Mouse (Mus musculus) thymus, postnatal 0 days (tissue): ENCODE data around the gene Gm42417. TPM values are rescaled to one million over a fixed set of nuclear protein-coding genes. Genes with fewer than 3 reads are reported as not detected.

ENCODE experiments used
- DNase-seq: peaks from one replicate; pipeline ENCODE4 v3.0.0-alpha.2; 2015; ENCODE audit warnings: low spot score
- polyA plus RNA-seq: library from polyadenylated mRNA; unstranded; fragments of >200 nt; fragmentation: Nextera tagmentation; extraction: Ambion mirVana; gene quantifications from 2 replicates; pipeline ENCODE4 v1.2.1, GENCODE M21; 2015

Gm42417 gene
- polyA plus RNA-seq, 1 experiment from 2014 or later, result 0.26 TPM

DNA sequence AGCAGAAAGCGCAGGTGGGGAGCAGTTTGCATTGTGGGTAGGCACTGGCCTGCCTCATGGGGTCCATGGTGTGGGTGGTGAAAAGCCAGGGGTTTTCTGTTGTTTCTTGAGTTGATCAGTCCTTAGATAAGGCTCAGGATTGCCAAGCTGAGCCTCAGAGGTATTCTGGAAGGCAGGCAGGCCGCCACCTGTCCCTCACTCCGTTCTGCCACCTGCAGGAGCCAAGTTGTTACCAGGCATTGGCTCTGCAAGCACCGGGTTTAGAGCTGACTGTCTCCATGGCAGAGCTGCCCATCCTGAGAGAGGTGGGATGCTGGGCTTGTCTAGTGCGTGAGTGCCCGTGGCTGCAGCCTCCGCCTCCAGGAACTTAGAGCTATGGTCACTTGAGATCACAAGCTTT, 17.0 kb downstream of the Gm42417 start:
- no peak for DNase-seq

DNA sequence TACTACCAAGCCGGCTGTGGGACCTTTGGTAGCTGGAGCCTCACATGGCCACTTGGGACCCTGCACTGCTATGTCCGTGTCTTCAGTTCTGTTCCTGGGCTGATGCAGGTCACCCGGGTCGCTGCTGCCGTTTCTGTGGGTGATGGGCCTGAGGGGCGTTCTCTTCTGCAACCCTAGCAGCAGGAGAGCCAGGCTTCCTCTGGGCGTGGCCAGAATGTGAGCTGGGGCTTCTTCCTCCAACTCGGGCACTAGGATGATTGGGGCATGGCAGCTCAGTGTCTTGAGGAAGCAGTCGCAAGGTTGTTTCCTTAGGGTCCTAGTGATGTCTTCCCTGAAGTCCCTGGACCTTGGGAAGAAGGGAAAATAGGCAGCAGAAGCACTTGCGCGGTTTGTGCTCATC, 19.6 kb downstream of the Gm42417 start:
- no peak for DNase-seq

DNA sequence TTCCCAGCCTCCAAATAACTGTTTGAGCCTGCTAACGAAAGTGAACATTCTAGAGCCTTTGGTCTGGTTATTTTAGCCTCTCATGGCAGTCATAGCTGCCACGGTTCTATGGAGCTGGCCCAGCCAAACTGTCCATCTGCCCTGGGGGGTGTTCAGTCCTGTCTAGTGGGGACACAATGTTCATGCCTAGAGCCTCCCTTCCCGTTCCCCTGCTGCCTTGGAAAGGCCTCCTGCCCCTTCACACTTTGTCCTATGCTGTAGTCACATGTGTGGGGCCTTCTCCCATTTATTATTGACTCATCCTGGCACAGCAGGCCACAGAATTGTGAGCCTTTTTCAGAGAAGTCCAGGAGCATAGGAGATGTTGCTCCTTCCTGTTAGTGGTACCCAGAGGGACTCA, 21.0 kb downstream of the Gm42417 start:
- no peak for DNase-seq

DNA sequence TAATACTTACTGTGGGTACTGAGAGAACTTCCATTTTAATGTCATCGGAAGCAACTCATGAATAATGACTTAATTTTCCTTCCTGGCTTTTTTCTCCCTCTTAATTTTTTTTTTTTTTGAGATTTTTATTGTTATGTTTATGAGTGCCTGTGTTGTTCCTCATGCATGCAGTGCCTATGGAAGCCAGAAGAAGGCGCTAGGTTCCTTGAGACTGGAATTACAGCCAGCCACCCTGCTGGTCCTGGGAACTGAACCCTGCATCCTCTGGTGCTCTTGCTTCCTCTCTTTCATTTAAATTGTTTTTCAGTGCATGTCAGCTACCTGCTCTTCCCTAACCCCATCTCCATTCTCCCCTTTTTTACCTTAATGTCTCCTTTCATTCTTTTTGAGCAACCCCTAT, 25.5 kb downstream of the Gm42417 start:
- DNase-seq, result peak; percentile 13

DNA sequence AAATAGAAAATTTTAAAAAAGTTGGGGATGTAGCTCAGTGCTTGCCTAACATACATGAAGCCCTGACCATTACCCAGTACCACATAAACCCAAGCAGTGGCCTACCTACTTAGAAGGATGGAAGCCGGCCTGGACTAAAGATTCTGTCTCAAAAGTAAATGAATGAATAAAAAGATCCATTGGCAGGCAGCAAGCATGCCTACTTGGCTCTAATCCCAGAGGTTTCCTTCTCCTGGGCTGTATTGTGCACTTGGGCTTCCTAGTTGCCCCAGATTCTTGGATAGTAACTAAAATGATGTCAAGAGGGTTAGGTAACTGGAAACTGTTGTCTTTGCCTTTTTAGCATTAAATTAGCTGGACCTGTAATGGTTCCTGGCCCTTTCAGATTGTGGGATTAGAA, 25.9 kb downstream of the Gm42417 start:
- DNase-seq, result no peak

DNA sequence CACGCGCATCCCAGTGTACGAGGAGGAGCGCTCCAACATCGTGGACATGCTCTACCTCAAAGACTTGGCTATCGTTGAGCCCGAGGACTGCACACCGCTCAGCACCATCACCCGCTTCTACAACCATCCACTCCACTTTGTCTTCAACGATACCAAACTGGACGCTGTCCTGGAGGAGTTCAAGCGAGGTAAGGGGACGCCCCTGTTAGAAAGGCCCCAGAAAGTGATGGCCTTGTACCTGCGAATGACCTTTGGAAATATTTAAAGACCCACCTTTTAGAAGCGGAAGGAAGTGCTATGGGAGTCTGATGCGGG, 26.3 kb downstream of the Gm42417 start:
- DNase-seq, result no peak

DNA sequence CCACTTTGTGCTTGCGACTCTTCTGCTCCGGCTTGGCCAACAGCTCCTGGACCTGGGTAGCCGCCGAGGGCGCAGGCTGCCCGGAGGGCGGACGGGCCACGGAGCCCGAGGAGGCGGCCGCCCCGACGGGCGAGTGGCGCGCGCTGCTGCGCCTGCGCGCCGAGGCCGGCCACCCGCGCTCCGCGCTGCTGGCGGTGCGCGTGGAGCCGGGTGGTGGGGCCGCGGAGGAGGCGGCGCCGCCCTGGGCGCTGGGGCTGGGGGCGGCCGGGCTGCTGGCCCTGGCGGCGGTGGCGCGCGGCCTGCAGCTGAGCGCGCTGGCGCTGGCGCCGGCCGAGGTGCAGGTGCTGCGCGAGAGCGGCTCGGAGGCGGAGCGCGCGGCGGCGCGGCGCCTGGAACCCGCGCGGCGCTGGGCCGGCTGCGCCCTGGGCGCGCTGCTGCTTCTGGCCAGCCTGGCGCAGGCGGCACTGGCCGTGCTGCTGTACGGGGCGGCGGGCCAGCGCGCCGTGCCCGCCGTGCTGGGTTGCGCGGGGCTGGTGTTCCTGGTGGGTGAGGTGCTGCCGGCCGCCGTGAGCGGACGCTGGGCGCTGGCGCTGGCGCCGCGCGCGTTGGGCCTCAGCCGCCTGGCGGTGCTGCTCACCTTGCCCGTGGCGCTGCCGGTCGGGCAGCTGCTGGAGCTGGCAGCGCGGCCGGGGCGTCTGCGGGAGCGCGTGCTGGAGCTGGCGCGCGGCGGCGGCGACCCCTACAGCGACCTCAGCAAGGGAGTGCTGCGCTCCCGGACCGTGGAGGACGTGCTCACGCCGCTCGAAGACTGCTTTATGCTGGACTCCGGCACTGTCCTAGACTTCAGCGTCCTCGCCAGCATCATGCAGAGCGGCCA, 26.9 kb downstream of the Gm42417 start:
- peak; percentile 61 for DNase-seq

DNA sequence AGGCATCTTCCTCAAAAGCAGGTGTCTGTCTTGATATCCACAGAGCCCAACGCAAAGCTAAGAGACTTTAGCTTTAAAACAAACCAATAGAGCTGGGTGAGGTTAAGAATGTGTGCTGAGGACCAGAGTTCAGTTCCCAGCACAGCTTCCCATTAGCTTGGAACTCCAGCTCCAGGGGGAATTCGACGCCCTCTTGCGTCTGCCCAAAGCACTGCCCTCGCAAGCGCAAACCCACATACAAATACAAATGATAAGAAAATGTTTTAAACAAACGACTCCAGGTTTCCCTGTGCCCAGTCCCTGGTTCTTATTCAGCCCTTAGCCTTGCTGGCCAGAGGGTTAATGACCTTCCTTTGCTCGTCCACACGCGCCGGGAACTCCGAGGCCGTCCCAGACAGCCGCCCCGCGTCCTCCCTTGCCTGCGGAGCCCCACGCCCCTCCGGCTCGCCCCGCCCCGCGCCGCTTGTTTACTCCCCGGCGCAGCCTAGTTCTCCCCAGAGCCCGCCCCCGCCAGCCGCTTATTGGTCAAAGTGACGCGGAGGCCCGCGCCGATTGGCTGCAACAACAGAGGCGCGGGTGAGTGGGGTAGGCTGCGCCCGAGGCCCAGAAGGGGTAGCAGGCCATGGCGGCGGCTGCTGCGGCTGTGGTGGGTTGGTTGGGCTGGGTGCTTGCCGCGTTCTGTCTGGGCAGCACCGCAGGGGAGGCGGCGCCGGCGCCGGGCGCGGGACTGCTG, 27.8 kb downstream of the Gm42417 start, which contains the start of gene Cnnm3:
Gene Cnnm3, plus strand, starts transcription at position 579 of the 733 bp plus-strand sequence.
- peak; percentile 99 for DNase-seq

DNA sequence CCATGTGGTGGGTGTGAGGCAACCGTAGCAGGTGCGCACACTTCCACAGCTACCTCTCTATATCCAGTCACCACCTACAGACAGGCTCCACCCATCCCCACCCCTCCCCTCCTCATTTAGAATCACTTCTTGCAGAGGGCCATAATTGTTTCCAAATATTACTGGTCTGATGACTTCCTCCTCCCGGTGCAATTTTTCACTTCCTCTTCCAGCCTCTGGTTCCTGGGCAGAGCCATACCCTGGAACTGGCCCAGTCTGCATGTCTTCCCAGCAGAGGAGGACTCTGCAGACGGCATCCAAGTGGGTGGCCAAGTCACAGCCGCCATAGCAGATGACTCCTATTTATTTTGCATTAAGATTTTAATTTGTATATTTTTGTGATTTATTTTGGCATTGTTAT, 31.0 kb downstream of the Gm42417 start:
- no peak for DNase-seq

DNA sequence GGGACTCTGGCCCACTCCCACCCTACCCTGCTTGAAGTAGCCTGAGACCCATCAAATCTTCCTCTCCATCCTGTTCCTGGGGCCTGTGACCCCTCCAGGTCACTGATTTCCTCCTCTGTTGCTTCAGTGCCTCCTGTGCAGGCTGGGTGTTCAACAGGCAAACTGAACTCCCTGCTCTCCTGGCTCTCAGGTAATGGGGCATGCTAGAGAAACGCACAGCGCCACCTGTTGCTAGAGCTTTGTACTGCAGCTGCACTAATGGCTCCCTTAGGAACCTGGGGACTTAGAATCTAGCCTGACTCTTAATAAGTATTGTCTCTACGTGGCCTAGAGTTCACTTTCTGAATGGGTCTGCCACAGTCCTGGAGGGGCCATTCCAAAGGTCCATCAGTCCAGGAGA, 38.0 kb downstream of the Gm42417 start:
- DNase-seq, result peak; percentile 79

DNA sequence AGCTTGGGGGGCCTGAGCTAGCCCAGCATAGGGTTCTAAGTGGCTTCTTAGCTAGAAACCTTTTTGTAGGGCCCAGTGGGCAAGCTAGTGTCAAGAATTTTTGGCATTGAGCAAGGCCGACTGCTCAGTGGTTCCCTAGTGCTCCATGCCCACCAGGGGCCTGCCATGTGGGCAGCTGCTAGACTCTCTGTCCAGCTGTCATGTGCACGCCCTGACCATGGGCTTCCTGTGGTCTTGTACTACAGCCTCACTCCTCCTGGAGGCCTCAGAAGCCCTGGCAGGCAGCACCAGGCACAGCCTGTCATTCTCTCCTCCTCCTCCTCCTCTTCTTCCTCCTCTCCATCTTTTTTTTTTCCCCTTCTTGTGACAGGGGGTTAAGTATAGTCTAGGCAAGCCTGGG, 41.9 kb downstream of the Gm42417 start:
- DNase-seq, result no peak

DNA sequence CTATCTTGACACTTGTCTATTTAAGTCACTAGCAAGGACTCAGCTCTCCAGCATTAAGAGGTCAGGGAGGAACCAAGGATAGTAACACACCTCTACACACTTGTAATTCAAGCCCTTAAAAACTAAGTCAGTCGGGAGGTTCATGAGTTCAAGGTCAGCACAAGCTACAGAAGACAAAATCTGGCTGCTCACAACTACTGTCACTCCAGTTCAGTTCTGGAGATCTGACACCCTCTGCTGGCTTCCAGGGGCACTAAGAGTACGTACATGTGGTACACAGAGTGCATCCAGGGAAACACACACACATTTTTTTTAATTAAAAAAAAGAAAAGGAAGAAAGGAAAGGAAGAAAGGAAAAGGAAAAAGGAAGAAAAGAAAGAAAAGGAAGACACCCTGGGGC, 42.5 kb downstream of the Gm42417 start:
- no peak for DNase-seq

DNA sequence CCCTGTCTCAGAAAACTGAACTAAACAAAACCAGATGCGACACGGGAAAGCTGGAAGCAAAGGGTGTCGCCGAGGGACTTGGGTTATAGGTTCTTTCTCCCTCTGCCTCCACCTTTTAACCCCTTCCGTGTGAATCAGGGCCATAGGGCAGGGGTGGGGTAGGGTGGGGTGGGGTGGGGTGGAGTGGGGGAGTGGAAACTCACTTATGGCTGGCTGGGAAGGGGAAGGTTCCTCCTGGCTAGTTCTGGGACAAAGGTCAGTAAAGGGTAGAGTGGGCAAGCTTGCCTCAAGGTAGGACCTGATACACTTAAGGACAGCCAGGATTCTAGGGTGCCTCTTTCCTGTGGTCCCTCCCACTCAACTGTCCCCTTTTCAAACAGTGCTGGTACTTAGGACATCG, 45.9 kb downstream of the Gm42417 start:
- no peak for DNase-seq

DNA sequence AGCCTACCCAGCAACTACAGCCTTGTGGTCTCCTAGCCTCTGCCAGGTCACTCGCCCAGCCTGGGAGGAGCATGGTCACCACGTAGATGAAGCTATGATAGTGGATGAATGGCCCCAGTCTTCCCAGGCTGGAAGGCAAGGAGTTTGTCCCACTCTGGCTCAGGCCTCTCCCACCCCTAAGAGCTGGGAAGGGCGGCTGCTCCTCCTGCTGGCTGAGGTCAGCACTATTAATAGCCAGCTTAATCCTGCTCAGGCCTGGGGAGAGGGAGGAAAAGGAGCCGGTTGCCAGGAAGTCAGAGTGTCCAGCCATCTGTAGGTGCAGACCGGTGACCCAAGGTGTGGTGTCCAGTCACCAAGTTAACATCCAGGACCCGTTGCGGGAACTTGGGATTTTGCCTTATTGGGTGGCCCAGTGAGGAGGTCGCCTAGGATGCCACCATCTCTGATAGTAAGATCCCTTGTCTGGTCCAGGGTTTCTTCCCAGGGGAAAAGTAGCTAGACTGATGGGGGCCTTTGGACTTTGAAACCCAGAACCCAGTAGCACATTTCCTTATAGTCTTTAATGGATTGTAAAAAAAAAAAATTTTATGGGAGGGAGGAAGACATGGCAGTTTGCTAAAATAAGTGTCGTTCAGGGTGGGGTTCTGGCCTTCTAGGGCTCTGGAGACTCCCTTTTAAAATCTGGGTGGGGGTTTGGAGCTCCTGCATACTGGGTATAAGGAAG, 46.7 kb downstream of the Gm42417 start:
- DNase-seq, result no peak

DNA sequence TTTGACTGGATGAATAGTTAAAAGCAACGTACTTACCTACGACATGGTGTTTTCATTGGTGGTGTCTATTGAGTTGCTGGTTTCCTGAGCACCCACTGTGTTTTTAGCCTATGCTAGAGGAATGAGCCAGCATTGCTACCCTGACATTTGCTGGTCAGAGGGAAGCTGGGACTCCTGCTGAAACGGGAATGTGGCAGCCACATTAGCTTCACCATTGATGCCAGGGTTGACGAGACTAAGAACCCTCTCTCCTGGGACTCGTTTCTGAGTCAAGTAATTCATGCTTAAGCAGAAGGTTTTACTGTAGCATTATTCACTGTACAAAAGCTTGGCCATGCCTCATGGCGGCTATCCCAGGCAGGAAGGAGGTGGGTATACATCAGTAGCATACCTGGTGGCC, 49.6 kb downstream of the Gm42417 start:
- no peak for DNase-seq

DNA sequence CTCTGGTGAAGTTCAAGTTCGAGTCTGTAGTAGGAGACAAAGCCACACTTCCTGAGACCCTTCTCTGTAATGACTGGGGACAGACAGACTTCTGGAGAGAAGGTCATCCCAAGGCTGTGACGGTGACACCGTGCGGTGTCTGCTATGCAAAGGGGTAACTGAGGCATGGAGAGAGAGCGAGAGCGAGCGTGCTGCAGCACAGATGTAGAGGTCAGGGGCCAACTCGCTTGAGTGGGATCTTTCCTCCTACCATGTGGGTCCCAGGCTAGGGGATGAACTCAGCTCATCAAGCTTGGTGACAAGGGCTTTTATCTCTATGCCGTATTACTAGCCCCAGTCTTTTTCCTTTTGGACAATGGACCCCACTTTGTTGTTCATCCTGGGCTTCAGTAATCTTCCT, 52.1 kb downstream of the Gm42417 start:
- no peak for DNase-seq

DNA sequence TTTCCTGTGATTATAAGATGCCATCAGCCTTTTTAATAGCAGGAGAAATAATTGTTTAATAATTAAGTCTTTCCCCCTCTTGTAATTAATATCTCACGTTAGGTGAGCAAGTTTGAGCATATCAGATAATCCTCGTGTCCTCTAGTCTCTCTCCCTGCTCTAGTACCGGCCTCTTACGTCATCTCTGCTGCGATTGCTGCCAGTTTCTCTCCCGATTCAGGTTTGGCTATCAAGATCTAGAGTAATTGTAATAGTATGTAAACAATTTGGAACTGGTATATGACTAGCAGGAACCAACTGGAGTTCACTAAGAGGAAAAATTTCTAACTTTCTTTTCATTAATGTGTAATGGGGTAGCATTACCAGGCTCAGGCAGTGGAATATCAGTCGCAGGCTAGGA, 54.1 kb downstream of the Gm42417 start:
- no peak for DNase-seq

DNA sequence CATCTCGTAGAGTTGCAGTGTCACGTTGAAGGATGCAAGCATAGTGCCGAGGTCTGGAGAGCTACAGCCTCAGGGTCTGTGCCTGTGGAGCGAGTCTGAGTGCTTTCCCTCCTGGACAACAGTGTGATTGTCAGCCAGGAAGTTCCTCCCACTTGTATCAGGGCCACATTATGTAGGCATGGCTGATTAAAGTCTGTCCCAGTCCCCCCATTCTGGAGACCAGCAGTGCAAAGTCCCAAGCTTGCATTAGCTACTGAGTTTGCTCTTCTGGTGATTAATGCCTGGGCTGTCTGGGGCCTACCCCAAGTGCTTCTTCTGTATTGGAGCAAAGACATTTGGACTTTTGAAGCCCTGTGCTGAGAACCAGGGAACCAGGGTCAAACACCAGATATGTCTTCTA, 55.4 kb downstream of the Gm42417 start:
- no peak for DNase-seq
